Mouse (Mus musculus) myocyte (in vitro differentiated cells): ENCODE measurements at regions not wholly inside any gene's neighbourhood (a gene's known extent, or its start where the extent isn't known, plus 50 kb on each side); places are given as distances from the start of the nearest gene placed in this dataset.

Experiments
- H3K27me3 ChIP-seq: one replicate; pipeline ENCODE4 v1.6.1; 2011; ENCODE audit not compliant: control insufficient read depth, insufficient read depth, insufficient read length
- H3K36me3 ChIP-seq: one replicate; pipeline ENCODE4 v1.6.1; 2011; ENCODE audit not compliant: control insufficient read depth, insufficient read depth
- H3K4me2 ChIP-seq: one replicate; pipeline ENCODE4 v1.6.1; 2011; ENCODE audit warnings: low read depth, control low read depth
- H3K4me3 ChIP-seq: one replicate; pipeline ENCODE4 v1.5.1; 2011; ENCODE audit warnings: mild to moderate bottlenecking, control low read depth, moderate library complexity
- H3K79me2 ChIP-seq: one replicate; pipeline ENCODE4 v1.6.1; 2011; ENCODE audit not compliant: control insufficient read depth, insufficient read depth
- H3ac ChIP-seq: one replicate; pipeline ENCODE4 v1.6.1; 2011; ENCODE audit not compliant: control insufficient read depth, insufficient read length
- CEBPB ChIP-seq: IDR thresholded peaks from 2 replicates; pipeline ENCODE4 v1.6.1; 2011; ENCODE audit warnings: mild to moderate bottlenecking, moderate library complexity; ENCODE audit not compliant: poor library complexity, insufficient read depth, severe bottlenecking
- E2F4 ChIP-seq: IDR thresholded peaks from one replicate; pipeline ENCODE4 v1.6.1; 2011; ENCODE audit warnings: mild to moderate bottlenecking, control low read depth, moderate library complexity; ENCODE audit not compliant: insufficient read depth
- MAX ChIP-seq: IDR thresholded peaks from one replicate; pipeline ENCODE4 v1.6.1; 2011; ENCODE audit warnings: low read depth, mild to moderate bottlenecking, control low read depth
- MYOD1 ChIP-seq, 3 experiments: IDR thresholded peaks; one replicate each; pipeline ENCODE4 v1.6.1; 2011; ENCODE audit warnings: control low read depth in 2 of 3, low read depth in 2 of 3, mild to moderate bottlenecking in 2 of 3, moderate library complexity in 1 of 3; ENCODE audit not compliant: insufficient read length in 2 of 3, control insufficient read depth in 1 of 3
- MYOG ChIP-seq, 3 experiments: IDR thresholded peaks; one replicate each; pipeline ENCODE4 v1.6.1; 2011; ENCODE audit warnings: control low read depth in 2 of 3, low read depth in 2 of 3, mild to moderate bottlenecking in 2 of 3; ENCODE audit not compliant: insufficient read length in 2 of 3, control insufficient read depth in 1 of 3, insufficient read depth in 1 of 3
- POLR2A ChIP-seq: IDR thresholded peaks from one replicate; pipeline ENCODE4 v1.6.1; 2011; ENCODE audit warnings: low read depth, mild to moderate bottlenecking, control low read depth, moderate library complexity; ENCODE audit not compliant: insufficient read length
- POLR2AphosphoS2 ChIP-seq: IDR thresholded peaks from one replicate; pipeline ENCODE4 v1.6.1; 2011; ENCODE audit warnings: low read depth, control low read depth; ENCODE audit not compliant: insufficient read length
- REST ChIP-seq: IDR thresholded peaks from one replicate; pipeline ENCODE4 v1.6.1; 2011; ENCODE audit warnings: mild to moderate bottlenecking, control low read depth, moderate library complexity; ENCODE audit not compliant: insufficient read depth, insufficient read length
- SRF ChIP-seq: IDR thresholded peaks from one replicate; pipeline ENCODE4 v1.6.1; 2011; ENCODE audit warnings: low read depth; ENCODE audit not compliant: control insufficient read depth, insufficient read length
- TCF12 ChIP-seq: IDR thresholded peaks from one replicate; pipeline ENCODE4 v1.6.1; 2011; ENCODE audit warnings: mild to moderate bottlenecking, control low read depth; ENCODE audit not compliant: poor library complexity, insufficient read depth, severe bottlenecking
- TCF3 ChIP-seq: IDR thresholded peaks from one replicate; pipeline ENCODE4 v1.6.1; 2011; ENCODE audit warnings: low read depth, control low read depth; ENCODE audit not compliant: insufficient read length
- USF1 ChIP-seq: IDR thresholded peaks from one replicate; pipeline ENCODE4 v1.6.1; 2011; ENCODE audit warnings: low read depth, mild to moderate bottlenecking, control low read depth, moderate library complexity

- Histone ChIP-seq H3ac (no peak overlapping the region), H3K36me3 (no peaks in the 10 kb centered on the region), H3K79me2 (no peaks in the 10 kb centered on the region), H3K27me3 (no peaks in the 10 kb centered on the region), H3K4me3 (no peak overlapping the region), H3K4me2 (peak overlapping the region; percentile 53)
- TF ChIP-seq SRF (no peak), MYOD1 (IDR thresholded peaks at IDR 0.05; ENCODE audit: control insufficient read depth in 1 of 3, insufficient read length in 2 of 3, low read depth in 2 of 3) (no peak), MAX (no peak), TCF12 (no peak), REST (no peak), POLR2AphosphoS2 (no peak), E2F4 (no peak), USF1 (no peak), POLR2A (no peak), TCF3 (no peak), CEBPB (no peak), MYOG (IDR thresholded peaks at IDR 0.05; ENCODE audit: control insufficient read depth in 1 of 3, insufficient read depth in 1 of 3, insufficient read length in 2 of 3, low read depth in 2 of 3) (no peak)
Observed at GRCm38 (mm10) chr10:17011876-17012275, 711.1 kb upstream of the Cited2 start.

DNA sequence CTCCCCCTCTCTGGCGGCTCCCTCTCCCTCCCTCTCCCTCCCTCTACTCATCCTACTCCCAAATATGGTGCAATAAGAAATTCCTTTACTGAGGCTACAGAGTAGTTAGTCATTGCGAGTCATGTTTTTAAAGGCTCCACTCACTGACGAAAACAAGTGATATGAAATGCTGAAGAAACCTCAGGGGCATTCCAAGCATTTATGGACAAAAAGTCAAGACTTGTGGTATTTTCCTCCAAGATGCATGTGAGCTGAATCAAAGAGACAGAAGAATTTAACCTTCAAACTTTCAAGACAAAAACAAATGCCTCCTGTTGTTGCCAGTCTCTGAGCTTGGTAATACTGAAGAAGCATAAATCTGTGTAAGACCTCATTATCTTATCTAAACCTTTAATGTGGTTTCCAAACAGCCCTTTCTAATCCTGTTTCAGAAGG is 710.5 kb upstream of the Cited2 start:
- TF ChIP-seq CEBPB (peak; percentile 89), MYOD1 (IDR thresholded peaks at IDR 0.05; ENCODE audit: control insufficient read depth in 1 of 3, insufficient read length in 2 of 3, low read depth in 2 of 3) (peak in 2 of 3 experiments; percentile 2 to 51), E2F4 (no peak), SRF (peak; percentile 68)
- no peak overlapping the region for H3K4me3 ChIP-seq
- H3K79me2 ChIP-seq = no peaks in the 10 kb centered on the region
- peak overlapping the region; percentile 53 for H3K4me2 ChIP-seq
- H3K27me3 ChIP-seq = no peaks in the 10 kb centered on the region
- no peak overlapping the region for H3ac ChIP-seq
- H3K36me3 ChIP-seq = no peaks in the 10 kb centered on the region

DNA sequence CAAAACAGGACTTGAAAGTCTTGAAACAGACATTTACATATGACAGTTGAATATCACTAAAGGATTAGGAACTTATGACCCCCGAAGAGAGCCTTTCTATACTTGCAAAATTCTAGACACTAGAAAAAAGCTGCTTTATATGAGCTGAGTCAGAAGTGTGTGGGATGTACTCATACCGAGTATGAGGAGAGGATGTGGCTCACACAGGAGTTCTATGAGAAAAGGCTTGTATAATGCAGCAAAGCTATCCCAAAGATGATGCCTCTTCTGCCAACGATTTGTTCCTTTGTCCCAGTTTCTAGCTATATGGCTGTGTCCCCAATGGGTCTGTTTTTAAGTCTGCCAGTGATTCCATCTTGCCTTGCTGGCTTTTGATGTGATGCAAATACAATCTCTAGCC is 708.2 kb upstream of the Cited2 start:
- Histone ChIP-seq H3K36me3 (no peaks in the 10 kb centered on the region), H3K4me2 (no peak overlapping the region), H3ac (no peak overlapping the region), H3K27me3 (no peaks in the 10 kb centered on the region), H3K4me3 (no peak overlapping the region), H3K79me2 (no peaks in the 10 kb centered on the region)
- TF ChIP-seq TCF12 = no peak
- no peak for TF ChIP-seq MYOD1 (IDR thresholded peaks at IDR 0.05; ENCODE audit: control insufficient read depth in 1 of 3, insufficient read length in 2 of 3, low read depth in 2 of 3)
- TF ChIP-seq POLR2AphosphoS2 = no peak
- TF ChIP-seq CEBPB = no peak
- TF ChIP-seq SRF = no peak
- TF ChIP-seq MYOG (IDR thresholded peaks at IDR 0.05; ENCODE audit: control insufficient read depth in 1 of 3, insufficient read depth in 1 of 3, insufficient read length in 2 of 3, low read depth in 2 of 3) = no peak
- TF ChIP-seq POLR2A = no peak
- TF ChIP-seq REST = no peak
- TF ChIP-seq TCF3 = no peak
- TF ChIP-seq E2F4 = no peak
- no peak for TF ChIP-seq USF1
- no peak for TF ChIP-seq MAX

- Histone ChIP-seq H3K4me2 (no peak overlapping the region), H3K36me3 (no peaks in the 10 kb centered on the region), H3K4me3 (no peak overlapping the region), H3K27me3 (no peaks in the 10 kb centered on the region), H3ac (no peak overlapping the region), H3K79me2 (no peaks in the 10 kb centered on the region)
- TF ChIP-seq POLR2A (no peak), TCF3 (no peak), SRF (no peak), E2F4 (no peak), USF1 (no peak)
Observed at GRCm38 (mm10) chr10:17016854-17017253, 706.2 kb upstream of the Cited2 start.

- Histone ChIP-seq H3K4me2 (no peak overlapping the region), H3K36me3 (no peaks in the 10 kb centered on the region), H3K27me3 (no peaks in the 10 kb centered on the region), H3ac (no peak overlapping the region), H3K4me3 (no peak overlapping the region), H3K79me2 (no peaks in the 10 kb centered on the region)
- no peak for TF ChIP-seq MAX
Observed at GRCm38 (mm10) chr10:17022216-17023158, 700.5 kb upstream of the Cited2 start.
